Mouse (Mus musculus) right cerebral cortex, postnatal 10 days (tissue): ENCODE measurements around the gene Eng.

ENCODE experiments used
- DNase-seq, 2 experiments: peaks; one replicate each; pipeline ENCODE4 v3.0.0; 2021; ENCODE audit warnings: low spot score in 2 of 2

Eng gene

GRCm38 (mm10) chr2:32680961-32681650 is 34.7 kb downstream of the Eng start:
- DNase-seq = no peak

GRCm38 (mm10) chr2:32681754-32682153 is 35.4 kb downstream of the Eng start:
- no peak for DNase-seq

DNA sequence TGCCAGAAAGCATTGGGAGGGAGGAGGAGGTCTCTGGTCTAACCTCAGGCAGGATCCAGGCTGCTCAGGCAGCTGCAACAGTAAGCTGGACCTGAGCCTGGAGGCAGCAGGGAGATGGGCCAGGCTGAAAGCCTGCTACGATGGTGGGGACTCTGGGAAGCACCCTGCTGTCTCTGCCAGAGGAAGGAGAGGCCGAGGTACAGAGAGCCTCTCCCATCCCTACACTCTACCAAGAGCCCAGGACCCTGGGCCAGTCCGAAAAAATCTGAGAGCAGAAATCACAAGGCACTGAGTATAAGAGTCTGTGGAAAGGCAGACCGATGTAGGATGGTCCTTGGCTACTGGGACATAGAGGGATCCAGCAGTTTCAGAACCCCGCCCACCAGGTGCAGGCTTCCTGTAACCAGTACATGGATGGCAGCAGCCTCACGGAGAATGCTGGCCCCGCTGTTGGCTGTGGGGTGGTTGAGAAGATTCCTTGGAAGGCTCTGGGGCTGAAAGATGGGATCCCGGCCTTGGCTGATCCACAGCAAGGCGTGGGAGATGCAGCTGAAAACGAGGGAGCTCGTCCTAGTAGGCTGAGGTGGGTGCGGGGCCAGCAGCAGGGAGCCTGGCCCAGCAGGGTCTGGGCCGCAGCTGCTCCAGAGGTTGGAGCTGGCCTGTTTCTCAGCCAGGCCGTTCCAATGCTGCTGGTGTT is 36.5 kb downstream of the Eng start:
- no peak for DNase-seq

GRCm38 (mm10) chr2:32683701-32684100 is 37.3 kb downstream of the Eng start:
- no peak for DNase-seq

- no peak for DNase-seq
Measured at GRCm38 (mm10) chr2:32684681-32685428, 38.5 kb downstream of the Eng start.

GRCm38 (mm10) chr2:32685807-32686206 is 39.4 kb downstream of the Eng start:
- DNase-seq = no peak

DNA sequence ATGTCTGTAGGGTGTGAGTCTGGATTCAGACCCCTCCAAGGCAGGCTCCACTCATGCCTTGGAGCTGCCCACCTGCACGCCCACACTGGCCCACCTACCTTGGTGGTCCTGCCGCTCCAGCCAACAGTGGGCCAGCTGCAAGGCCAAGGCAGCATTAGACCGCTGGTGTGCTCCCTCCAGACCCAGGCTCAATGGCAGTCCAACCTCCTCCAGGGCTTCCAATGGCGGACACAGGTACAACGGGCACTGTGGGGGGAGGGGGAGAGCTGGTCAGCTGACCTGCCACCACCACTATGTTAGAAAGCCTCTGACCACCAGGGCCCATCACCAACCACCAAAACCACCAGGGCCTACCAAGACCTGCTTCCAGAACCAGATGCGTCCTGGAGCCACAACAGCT is 40.2 kb downstream of the Eng start:
- no peak for DNase-seq

- no peak for DNase-seq
Measured at GRCm38 (mm10) chr2:32687562-32687961, 41.2 kb downstream of the Eng start.

DNA sequence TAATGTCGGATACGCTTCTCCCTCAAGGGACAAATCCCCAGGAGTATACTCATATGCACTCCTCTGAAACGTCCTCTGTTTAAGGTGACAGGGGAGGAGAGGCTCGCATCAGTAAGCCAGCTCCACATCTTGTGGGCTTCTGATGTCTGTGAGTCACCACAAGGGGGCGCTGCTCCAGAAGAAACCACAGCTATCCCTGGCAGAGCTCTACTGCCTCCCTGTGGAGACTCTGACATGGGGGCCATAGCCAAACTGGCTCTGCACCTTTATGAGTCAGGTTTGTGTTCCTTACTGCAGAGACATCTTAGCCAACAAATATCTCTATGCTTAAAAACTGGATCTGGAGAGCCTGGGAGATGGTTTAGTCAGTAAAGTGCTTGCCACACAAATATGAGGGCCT is 43.0 kb downstream of the Eng start:
- DNase-seq = peak; percentile 90 to 93

DNA sequence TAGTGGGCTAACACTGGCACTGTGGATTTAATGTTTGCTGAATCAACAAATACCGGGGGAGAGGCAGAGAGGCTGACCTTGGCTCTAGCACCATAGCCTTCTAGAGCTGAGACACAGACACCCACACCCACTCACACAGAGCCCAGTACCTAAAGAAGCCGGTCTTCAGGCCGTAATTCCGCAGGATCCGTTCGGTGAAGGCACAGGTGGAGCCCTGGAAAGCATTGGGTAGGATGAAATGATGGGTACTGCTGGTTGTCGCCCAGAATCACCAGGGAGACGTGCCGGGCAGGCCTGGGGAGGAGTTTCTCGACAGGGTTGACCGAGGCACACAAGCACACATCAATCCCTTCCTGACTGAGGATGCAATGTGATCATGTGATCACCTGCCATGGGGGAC is 44.6 kb downstream of the Eng start:
- DNase-seq = no peak

GRCm38 (mm10) chr2:32692496-32692895 is 46.1 kb downstream of the Eng start:
- no peak for DNase-seq

DNA sequence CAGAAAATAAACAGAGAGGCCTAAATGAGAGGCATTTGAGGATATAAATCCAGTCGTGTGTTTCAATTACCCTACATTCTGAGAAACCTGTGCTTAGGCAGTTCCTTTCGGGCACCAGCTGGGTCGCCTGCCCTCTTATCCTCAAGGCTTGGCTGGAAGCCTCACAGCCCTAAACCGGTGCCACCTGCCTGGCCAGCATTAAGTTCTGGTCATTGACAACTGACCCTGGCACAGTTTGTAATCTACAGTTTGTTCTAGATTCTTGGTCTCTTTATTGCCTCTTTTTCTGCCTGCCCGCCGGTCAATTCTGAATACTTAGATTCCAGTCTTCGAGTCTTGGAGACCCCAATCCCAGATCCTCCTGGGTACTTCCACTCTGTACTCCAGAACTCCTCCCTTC is 46.9 kb downstream of the Eng start:
- DNase-seq = no peak

- peak; percentile 98 for DNase-seq
Measured at GRCm38 (mm10) chr2:32693823-32694411, 47.5 kb downstream of the Eng start.

DNA sequence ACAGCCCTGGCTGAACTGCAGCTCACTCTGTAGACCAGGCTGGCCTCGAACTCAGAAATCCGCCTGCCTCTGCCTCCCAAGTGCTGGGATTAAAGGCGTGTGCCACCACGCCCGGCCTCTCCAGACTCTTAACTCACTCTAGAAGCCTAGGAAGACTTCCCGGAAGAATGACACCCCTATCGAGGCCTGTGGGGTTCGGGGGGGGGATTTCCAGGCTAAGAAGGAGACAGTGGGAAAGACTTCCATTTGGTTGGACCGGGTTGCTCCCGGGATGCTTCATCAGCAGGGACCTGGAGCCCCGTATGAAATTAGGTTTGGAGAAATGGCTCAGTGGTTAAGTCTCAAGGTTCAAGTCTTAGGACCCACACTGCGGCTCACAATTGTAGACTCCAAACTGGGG is 48.3 kb downstream of the Eng start:
- no peak for DNase-seq

GRCm38 (mm10) chr2:32699680-32700079 is 53.3 kb downstream of the Eng start:
- no peak for DNase-seq

DNA sequence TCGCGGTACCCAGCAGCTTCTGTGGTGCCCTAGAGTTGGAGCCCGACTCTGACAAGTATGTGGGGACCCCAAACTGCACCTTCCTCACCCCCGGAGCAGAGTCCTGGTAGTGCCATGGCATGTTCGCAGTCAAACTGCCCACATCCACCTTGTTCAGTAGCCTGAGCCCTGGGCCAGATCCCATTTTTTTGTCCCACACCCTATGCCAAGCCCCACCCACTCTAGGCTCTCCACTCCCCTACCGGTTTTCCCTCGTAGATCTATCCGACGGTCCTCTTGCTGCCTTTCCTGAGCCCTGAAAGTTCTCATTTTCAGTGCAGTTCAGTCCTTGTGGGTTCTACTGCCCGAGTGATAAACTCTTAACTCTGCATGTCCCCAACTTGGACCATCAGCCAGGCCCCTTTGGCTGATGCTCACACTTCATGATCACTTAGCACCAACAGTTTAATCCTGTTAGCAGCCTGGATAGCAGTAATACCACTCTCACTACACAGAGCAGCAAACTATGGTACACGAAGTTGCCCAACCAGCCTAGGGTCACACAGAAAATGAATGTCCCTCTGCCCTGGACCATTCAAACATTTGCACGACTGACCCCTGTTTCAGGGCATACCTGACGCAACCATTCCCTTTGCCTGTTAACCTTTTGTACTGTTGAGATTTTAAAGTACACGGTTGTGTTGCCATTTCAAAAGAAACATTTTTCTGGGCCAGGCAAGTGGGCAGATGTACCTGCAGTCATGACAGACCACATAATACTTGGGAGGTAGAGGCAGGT is 54.8 kb downstream of the Eng start:
- DNase-seq = no peak

GRCm38 (mm10) chr2:32703046-32703445 is 56.7 kb downstream of the Eng start:
- DNase-seq = no peak

GRCm38 (mm10) chr2:32704021-32704421 is 57.6 kb downstream of the Eng start, which contains the start of gene Fpgs:
Fpgs (minus strand) TSS chr2:32704145.
- no peak for DNase-seq

- no peak for DNase-seq
Measured at GRCm38 (mm10) chr2:32705018-32705417, 58.6 kb downstream of the Eng start.

DNA sequence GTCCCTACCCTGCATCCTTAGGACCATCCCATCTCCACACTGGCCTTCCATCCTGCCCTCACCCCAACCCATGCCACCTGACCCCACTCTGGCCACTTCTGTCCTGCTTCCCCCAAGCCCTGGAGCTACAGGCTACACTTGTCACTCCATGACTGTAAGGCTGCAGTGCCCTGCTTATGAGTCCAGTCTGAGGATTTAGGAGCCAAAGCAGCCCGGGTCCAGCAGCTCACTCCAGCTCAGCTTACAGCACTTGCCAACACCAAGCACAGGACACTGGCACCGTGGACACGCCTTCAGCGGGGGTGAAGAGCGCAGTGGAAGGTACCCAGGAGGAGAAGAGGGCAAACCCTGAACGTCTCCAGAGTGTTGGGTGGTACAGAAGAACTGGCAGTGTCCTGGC is 60.6 kb downstream of the Eng start:
- no peak for DNase-seq

DNA sequence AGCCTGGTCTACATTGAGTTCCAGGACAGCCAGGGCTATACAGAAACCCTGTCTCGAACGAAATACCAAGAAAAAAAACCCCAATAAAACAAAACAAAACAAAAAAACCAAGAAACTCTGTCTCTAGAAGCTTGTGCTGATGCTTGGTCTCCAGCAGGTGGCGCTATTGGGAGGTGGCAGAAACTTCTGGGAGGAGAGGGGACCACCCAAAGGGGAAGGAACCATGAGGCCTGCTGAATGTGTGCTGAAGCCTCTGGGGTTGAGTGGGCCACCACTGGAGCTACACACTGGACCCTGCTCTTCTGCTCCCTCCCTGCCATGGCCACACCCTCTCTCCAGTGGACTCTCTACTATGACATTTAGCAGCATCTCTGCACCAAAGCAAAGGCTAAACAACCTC is 62.2 kb downstream of the Eng start:
- DNase-seq = peak in 1 of 2 experiments; percentile 67
